Mouse (Mus musculus) lung, postnatal 0 days (tissue): ENCODE results near the gene Dnaja1.

Experiments used
- CTCF ChIP-seq: IDR thresholded peaks from 2 replicates; pipeline ENCODE4 v1.5.1; 2016; ENCODE audit warnings: antibody characterized with exemption, mild to moderate bottlenecking
- EP300 ChIP-seq: IDR thresholded peaks from 2 replicates; pipeline ENCODE4 v1.6.1; 2016; ENCODE audit warnings: antibody characterized with exemption, mild to moderate bottlenecking, control low read depth

DNA sequence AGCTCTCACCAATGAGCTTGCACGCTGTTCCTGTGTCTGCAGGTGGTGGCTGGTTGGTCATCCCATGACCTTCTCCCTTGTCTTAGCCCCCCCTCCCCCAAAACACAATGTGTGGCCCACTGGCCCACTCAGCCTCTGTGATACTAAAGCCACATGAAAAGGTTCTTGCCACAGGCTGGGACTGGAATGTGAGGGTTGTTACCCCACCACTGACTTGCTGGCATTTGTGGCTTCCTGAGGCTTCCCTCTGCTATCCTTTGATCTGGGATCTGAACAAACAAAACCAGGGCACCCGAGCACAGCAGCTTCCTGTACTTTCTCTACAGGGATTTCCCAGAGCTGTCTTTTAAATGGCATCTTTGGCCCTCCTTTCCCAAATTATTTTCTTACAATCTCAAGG, 55.2 kb downstream of the Dnaja1 start:
- no peak for TF ChIP-seq CTCF
- TF ChIP-seq EP300 = no peak
